Mouse (Mus musculus) adrenal gland, postnatal 25 days (tissue): ENCODE measurements around the gene Gm13089. TPM values are rescaled to one million over a fixed set of nuclear protein-coding genes. Genes with fewer than 3 reads are reported as not detected.
"Not testable (repeated sequence)": the region's sequence is repeated elsewhere in the genome, so short reads cannot be mapped to it uniquely, and the experiment has no call there.

ENCODE experiments used
- DNase-seq: peaks from one replicate; pipeline ENCODE4 v3.0.0; 2021; ENCODE audit warnings: mixed read lengths
- long read RNA-seq: library from polyadenylated mRNA; stranded (forward); transcript quantifications from one replicate; pipeline ENCODE4 v2.0.0, GENCODE M21; 2021
- total RNA-seq: library from RNA; stranded (reverse); gene quantifications from 2 replicates; pipeline ENCODE4 v1.2.3, GENCODE M21; 2021

Gene Gm13089
- total RNA-seq: not detected in 2 replicates
- long read RNA-seq: 0 reads

DNA sequence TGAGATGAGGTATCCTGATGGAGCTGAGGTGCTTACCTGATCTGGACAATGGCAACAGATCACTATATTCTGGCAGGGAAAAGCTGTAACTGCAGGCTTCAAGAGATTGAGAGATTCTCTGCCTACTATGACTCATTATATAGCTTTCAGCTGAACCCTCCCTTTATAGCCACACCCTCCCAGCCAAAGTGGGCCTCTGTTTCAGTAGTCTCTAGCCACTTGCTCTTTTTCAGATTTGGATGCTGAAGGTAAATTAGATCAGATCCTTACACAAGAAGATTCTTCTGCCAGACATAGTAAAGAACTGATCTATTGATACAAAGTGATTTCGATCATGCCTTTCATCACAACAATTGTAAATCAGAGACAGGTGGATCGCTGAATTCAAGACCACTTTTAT is at the start of gene Gm13089:
Gene Gm13089, minus strand, starts transcription at position 101 of the 400 bp plus-strand sequence.
- no peak for DNase-seq

DNA sequence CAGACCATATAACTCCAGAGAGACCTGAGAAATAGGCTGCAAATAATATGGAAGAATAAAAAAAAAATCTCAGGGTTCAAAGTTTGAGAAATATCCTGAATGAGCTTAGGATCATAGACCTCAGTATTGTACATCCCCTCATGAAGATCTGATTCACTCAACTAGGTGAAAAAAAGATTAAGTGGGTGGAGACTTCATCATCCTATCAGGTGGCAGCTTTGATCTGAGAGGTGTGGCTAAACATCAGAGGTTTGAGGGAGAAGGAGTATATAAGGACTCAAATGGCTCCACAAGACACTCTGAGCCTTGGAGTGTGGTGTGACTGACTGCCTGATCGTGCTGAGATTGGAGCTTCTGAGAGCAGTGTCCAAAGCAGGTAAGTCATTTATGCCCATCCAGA is 16.6 kb upstream of the Gm13089 start, which contains the start of gene Gm13078:
Gene Gm13078, plus strand, starts transcription at position 301 of the 400 bp plus-strand sequence.
- DNase-seq: no peak

DNA sequence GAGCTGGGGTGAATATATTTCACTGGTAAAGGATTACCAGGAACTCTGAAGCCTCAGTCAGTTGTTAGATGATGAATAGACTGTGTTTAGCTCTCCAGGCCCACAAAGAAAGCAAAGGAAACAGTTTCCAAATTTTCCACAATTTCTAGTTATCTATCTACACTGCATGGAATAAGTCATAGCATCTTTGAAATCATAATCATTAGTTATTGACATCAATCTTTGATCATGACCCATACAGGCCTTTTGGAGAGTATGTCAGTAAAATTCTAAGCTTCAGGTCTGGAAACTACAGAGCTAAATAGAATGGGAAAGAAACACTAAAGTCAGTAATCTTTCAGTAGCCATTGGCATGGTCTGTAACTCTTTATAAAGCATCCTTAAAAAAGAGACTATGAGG is 45.4 kb downstream of the Gm13089 start, which contains the start of gene Gm13088:
Gene Gm13088, minus strand, starts transcription at position 101 of the 400 bp plus-strand sequence.
- not testable (repeated sequence) for DNase-seq

Other genes with a start within 250 kb of the Gm13089 start
- gene Gm13043, start 191.4 kb downstream of the Gm13089 start, total RNA-seq: not detected in 2 replicates
- not detected in 2 replicates for gene Gm13040, start 166.8 kb downstream of the Gm13089 start, total RNA-seq
- not detected in 2 replicates for gene BC080695, start 151.0 kb downstream of the Gm13089 start, total RNA-seq
- gene Gm13057, start 151.0 kb downstream of the Gm13089 start, total RNA-seq: not detected in 2 replicates
- gene Gm13083, start 87.7 kb downstream of the Gm13089 start, total RNA-seq: not detected in 2 replicates
- not detected in 2 replicates for gene Gm13088, start 45.5 kb downstream of the Gm13089 start, total RNA-seq
- gene Gm13078, start 16.7 kb upstream of the Gm13089 start, total RNA-seq: not detected in 2 replicates
- not detected in 2 replicates for gene Gm13023, start 86.6 kb upstream of the Gm13089 start, total RNA-seq
- not detected in 2 replicates for gene Gm13084, start 113.4 kb upstream of the Gm13089 start, total RNA-seq
- not detected in 2 replicates for gene Gm13103, start 143.8 kb upstream of the Gm13089 start, total RNA-seq
- gene Pramef6, start 197.7 kb upstream of the Gm13089 start, total RNA-seq: not detected in 2 replicates
- not detected in 2 replicates for gene Pramef25, start 248.3 kb upstream of the Gm13089 start, total RNA-seq